ENCODE assay signal across 9 mouse cellular contexts in genomic region chr7:110821068-110821467, GRCm38 (mm10). TPM values are rescaled to one million over a fixed set of nuclear protein-coding genes. Genes with fewer than 3 reads are reported as not detected.
DNase-seq lines count a peak whose midpoint lies in the region; ATAC-seq lines count a peak whose summit lies in the region.
"Had no signal": no experiment of that assay in that cellular context is flagged by ENCODE, and none has a peak within 500 bp of the region (broad histone marks: within the 10 kb centered on the region; RNA-seq: fewer than 3 reads in every experiment).

No protein-coding gene starts in this region.

- no peak overlapping the region for H3K4me3 ChIP-seq in kidney, embryonic 14.5 days (ENCODE audit: low read length)
- H3K4me3 ChIP-seq in intestine, embryonic 14.5 days (ENCODE audit: low read depth, low read length), result no peak overlapping the region
- H3K4me3 ChIP-seq in forebrain, embryonic 13.5 days, result no peak overlapping the region
- H3K4me3 ChIP-seq: midbrain, embryonic 12.5 days had no signal

- DNase-seq in kidney, postnatal 25 days, result no peak
- peak; percentile 47 for DNase-seq in retina, postnatal 1 day
- no peak for DNase-seq in retina, embryonic 14.5 days (ENCODE audit: low spot score)
- peak; percentile 48 for DNase-seq in intestine, embryonic 14.5 days (ENCODE audit: low spot score)
- no peak for DNase-seq in cerebellum, adult 9-10 months
- no peak for DNase-seq in urinary bladder, postnatal 14 days (ENCODE audit: low spot score)

- H3K36me3 ChIP-seq in kidney, embryonic 14.5 days (ENCODE audit: control insufficient read depth, insufficient read depth, low read length), result peaks cover 19% of the 10 kb centered on the region; the same call in 1 of the 2 replicates
- H3K36me3 ChIP-seq in intestine, embryonic 14.5 days (ENCODE audit: control insufficient read depth, insufficient read depth, low read length), result peaks cover 39% of the 10 kb centered on the region
- peaks cover 29% of the 10 kb centered on the region for H3K36me3 ChIP-seq in forebrain, embryonic 13.5 days (ENCODE audit: poor library complexity, severe bottlenecking)

- WGBS in kidney, embryonic 14.5 days, result 13% methylated on average over 5 of the region's 5 CpGs
- 38% methylated on average over 5 of the region's 5 CpGs for WGBS in intestine, embryonic 14.5 days
- 64% methylated on average over 5 of the region's 5 CpGs for WGBS in forebrain, embryonic 13.5 days

- H3K9ac ChIP-seq in kidney, embryonic 14.5 days (ENCODE audit: low read depth, low read length), result no peak overlapping the region
- H3K9ac ChIP-seq in intestine, embryonic 14.5 days (ENCODE audit: low read length), result no peak overlapping the region
- no peak overlapping the region for H3K9ac ChIP-seq in forebrain, embryonic 13.5 days
- H3K9ac ChIP-seq: midbrain, embryonic 12.5 days had no signal

- no peaks in the 10 kb centered on the region for H3K9me3 ChIP-seq in kidney, embryonic 14.5 days (ENCODE audit: control insufficient read depth, low read length)
- no peaks in the 10 kb centered on the region for H3K9me3 ChIP-seq in intestine, embryonic 14.5 days (ENCODE audit: control insufficient read depth, low read length)
- H3K9me3 ChIP-seq in forebrain, embryonic 13.5 days (replicated peaks), result no peaks in the 10 kb centered on the region
- H3K9me3 ChIP-seq: midbrain, embryonic 12.5 days had no signal

- H3K4me2 ChIP-seq in kidney, embryonic 14.5 days (replicated peaks; ENCODE audit: low read depth, low read length), result no peak overlapping the region
- no peak overlapping the region for H3K4me2 ChIP-seq in intestine, embryonic 14.5 days (ENCODE audit: low read length)
- H3K4me2 ChIP-seq in forebrain, embryonic 13.5 days, result no peak overlapping the region
- H3K4me2 ChIP-seq: midbrain, embryonic 12.5 days had no signal

- no peaks in the 10 kb centered on the region for H3K27me3 ChIP-seq in kidney, embryonic 14.5 days (ENCODE audit: control insufficient read depth, insufficient read depth, low read length)
- H3K27me3 ChIP-seq in intestine, embryonic 14.5 days (replicated peaks; ENCODE audit: control insufficient read depth, insufficient read depth, low read length), result no peaks in the 10 kb centered on the region
- no peaks in the 10 kb centered on the region for H3K27me3 ChIP-seq in forebrain, embryonic 13.5 days
- H3K27me3 ChIP-seq: midbrain, embryonic 12.5 days had no signal

- peak overlapping the region; percentile 20; the same call in 1 of the 2 replicates for H3K27ac ChIP-seq in kidney, embryonic 14.5 days (ENCODE audit: low read depth, low read length)
- no peak overlapping the region for H3K27ac ChIP-seq in intestine, embryonic 14.5 days (ENCODE audit: low read depth)
- H3K27ac ChIP-seq in forebrain, embryonic 13.5 days, result no peak overlapping the region
- H3K27ac ChIP-seq: midbrain, embryonic 12.5 days had no signal

- ATAC-seq in kidney, embryonic 14.5 days (ENCODE audit: low FRiP score, low TSS enrichment), result peak; percentile 70; the same call in 1 of the 2 replicates
- no peak for ATAC-seq in intestine, embryonic 14.5 days (replicated peaks; ENCODE audit: low FRiP score, low TSS enrichment, low read depth)
- ATAC-seq in forebrain, embryonic 13.5 days, result no peak

- peaks cover 11% of the 10 kb centered on the region; the same call in 1 of the 2 replicates for H3K4me1 ChIP-seq in kidney, embryonic 14.5 days (ENCODE audit: control insufficient read depth, insufficient read depth, low read length)
- H3K4me1 ChIP-seq in intestine, embryonic 14.5 days (replicated peaks; ENCODE audit: control insufficient read depth, insufficient read depth, low read length), result 0 out of 2 replicates have a peak, but pooled peaks cover 9% of the 10 kb centered on the region
- H3K4me1 ChIP-seq in forebrain, embryonic 13.5 days, result no peaks in the 10 kb centered on the region
- H3K4me1 ChIP-seq: midbrain, embryonic 12.5 days had no signal

RNA-seq across cellular contexts. Expression of gene Rnf141, which starts 23.2 kb away (rescaled TPM):
- polyA plus RNA-seq in kidney, embryonic 14.5 days (2014; fragmentation: Nextera tagmentation; extraction: Ambion mirVana), result 21.3 and 27.1 TPM in 2 replicates
- polyA plus RNA-seq in intestine, embryonic 14.5 days (2014; fragmentation: Nextera tagmentation; extraction: Ambion mirVana), result 40.8 and 41.2 TPM in 2 replicates
- 28.8 TPM in 2 replicates for polyA plus RNA-seq in forebrain, embryonic 13.5 days (2015; fragmentation: Nextera tagmentation; extraction: Ambion mirVana)

RNA-seq across cellular contexts. Expression of gene Lyve1, which starts 42.0 kb away (rescaled TPM):
- 3.0 and 3.5 TPM in 2 replicates for polyA plus RNA-seq in kidney, embryonic 14.5 days (2014; fragmentation: Nextera tagmentation; extraction: Ambion mirVana)
- 7.8 and 10.3 TPM in 2 replicates for polyA plus RNA-seq in intestine, embryonic 14.5 days (2014; fragmentation: Nextera tagmentation; extraction: Ambion mirVana)
- 2.5 and 2.9 TPM in 2 replicates for polyA plus RNA-seq in forebrain, embryonic 13.5 days (2015; fragmentation: Nextera tagmentation; extraction: Ambion mirVana)

RNA-seq across cellular contexts. Expression of gene Ampd3, which starts 53.1 kb away (rescaled TPM):
- 3.2 and 4.5 TPM in 2 replicates for polyA plus RNA-seq in kidney, embryonic 14.5 days (2014; fragmentation: Nextera tagmentation; extraction: Ambion mirVana)
- 1.3 and 1.9 TPM in 2 replicates for polyA plus RNA-seq in intestine, embryonic 14.5 days (2014; fragmentation: Nextera tagmentation; extraction: Ambion mirVana)
- polyA plus RNA-seq in forebrain, embryonic 13.5 days (2015; fragmentation: Nextera tagmentation; extraction: Ambion mirVana), result 1.5 TPM in 2 replicates

Comparison
In these comparisons a context has a peak if more than half of its experiments do, and no peak if none do; other contexts are left out.
1. DNase-seq: peak in retina, postnatal 1 day (single experiment) and intestine, embryonic 14.5 days (single experiment); none in kidney, postnatal 25 days (0 of 2), retina, embryonic 14.5 days (single experiment), cerebellum, adult 9-10 months (single experiment) and urinary bladder, postnatal 14 days (single experiment).